Mouse (Mus musculus): ENCODE data around the gene Notum. TPM values are rescaled to one million over a fixed set of nuclear protein-coding genes. Genes with fewer than 3 reads are reported as not detected.

Notum gene
- polyA plus RNA-seq, 1 experiment from 2014 or later = 1.1 TPM

DNA sequence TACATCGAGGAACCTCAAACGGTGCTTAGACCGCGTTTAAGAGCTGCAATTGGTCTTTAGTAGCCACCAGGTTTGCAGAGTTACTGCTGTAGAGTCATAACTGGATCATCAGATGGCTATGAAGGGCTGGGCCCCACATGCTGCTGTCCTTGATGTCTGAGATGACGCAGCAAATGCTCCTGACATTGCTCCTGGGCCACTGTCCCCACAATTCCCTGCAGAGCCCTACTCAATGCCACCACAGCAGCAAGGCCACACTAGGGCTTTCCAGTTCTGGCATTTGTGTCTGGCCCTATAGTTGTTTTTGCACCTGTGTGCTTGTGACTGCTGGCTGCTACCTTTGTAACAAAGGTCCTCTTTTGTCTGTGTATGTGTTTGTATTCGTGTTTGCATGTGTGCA, 38.2 kb downstream of the Notum start:
- Histone ChIP-seq H3K4me2 (replicated peaks) (no peak overlapping the region), H3K36me3 (peaks cover 60% of the 10 kb centered on the region), H3K4me3 (no peak overlapping the region), H3K4me1 (peaks cover 25% of the 10 kb centered on the region), H3K27me3 (no peaks in the 10 kb centered on the region), H3K9ac (replicated peaks) (no peak overlapping the region), H3K9me3 (no peaks in the 10 kb centered on the region), H3K27ac (replicated peaks) (no peak overlapping the region)
- no peak for ATAC-seq (replicated peaks)
- 89% methylated on average over 6 of the region's 6 CpGs for WGBS

- Histone ChIP-seq H3K4me2 (replicated peaks) (no peak overlapping the region), H3K4me3 (no peak overlapping the region), H3K27me3 (no peaks in the 10 kb centered on the region), H3K4me1 (peaks cover 32% of the 10 kb centered on the region), H3K9ac (replicated peaks) (no peak overlapping the region), H3K9me3 (no peaks in the 10 kb centered on the region), H3K36me3 (peaks cover 48% of the 10 kb centered on the region), H3K27ac (replicated peaks) (no peak overlapping the region)
- WGBS = 97% methylated on average over 14 of the region's 14 CpGs
- ATAC-seq (replicated peaks) = no peak
Measured at GRCm38 (mm10) chr11:120620195-120620594, 40.8 kb downstream of the Notum start.

DNA sequence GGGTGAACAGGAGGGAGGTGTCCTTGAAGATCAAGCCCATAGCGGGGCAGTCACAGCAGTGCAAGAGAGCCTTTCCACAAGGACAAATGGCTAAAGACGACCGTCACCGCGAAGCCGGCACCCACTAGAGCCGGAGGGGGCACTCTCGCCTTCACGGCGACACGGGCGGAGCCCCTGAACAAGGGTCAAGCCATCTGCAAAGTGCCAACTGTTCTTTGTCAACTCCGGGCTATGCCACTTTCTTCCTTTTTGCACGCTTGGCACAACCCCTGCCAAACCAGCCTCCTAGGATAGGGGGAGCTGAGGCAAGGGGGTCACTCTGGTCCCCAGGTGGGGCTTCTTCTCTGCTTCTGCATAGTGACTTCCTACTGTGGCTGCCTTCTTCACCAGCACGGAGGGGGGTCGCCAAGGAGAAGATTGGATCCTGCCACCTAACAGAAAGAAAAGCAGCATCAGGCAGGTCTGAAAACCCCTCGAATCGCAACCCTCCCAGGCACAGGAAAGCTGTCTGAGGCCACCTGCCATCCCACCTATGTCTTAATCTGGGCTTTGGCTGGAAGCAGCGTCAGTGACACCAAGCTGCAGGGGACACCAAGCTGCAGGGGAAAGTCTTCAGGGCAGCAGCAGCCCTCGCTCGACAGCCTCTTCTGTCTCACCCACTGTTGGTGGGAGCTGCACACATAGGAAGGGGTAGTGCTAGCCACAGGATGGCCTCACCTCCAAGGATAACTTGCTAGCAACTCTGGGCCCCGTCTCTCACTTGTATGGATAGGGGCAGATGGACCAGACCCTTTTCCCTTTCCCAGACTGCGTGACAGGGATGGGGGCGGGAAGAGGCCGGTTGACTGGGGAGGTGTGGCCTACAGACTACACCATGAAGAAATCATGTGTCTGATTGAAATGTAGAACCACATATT, 42.1 kb downstream of the Notum start:
- H3K27me3 ChIP-seq = no peaks in the 10 kb centered on the region
- peaks cover 53% of the 10 kb centered on the region for H3K36me3 ChIP-seq
- H3K4me2 ChIP-seq (replicated peaks) = no peak overlapping the region
- no peak overlapping the region for H3K9ac ChIP-seq (replicated peaks)
- 95% methylated on average over 25 of the region's 25 CpGs for whole genome bisulfite sequencing
- no peaks in the 10 kb centered on the region for H3K9me3 ChIP-seq
- no peak overlapping the region for H3K27ac ChIP-seq (replicated peaks)
- no peak for ATAC-seq (replicated peaks)
- peaks cover 24% of the 10 kb centered on the region for H3K4me1 ChIP-seq
- H3K4me3 ChIP-seq = peak overlapping the region; percentile 85; the same call in 1 of the 2 replicates

GRCm38 (mm10) chr11:120617519-120618112, 43.4 kb downstream of the Notum start, which contains the start of gene Pcyt2:
Gene Pcyt2 (minus strand): TSS chr11:120617936.
- Histone ChIP-seq H3K4me3 (peak within 1 kb of the TSS; percentile 85), H3K4me1 (peaks cover 17% of the 10 kb centered on the region), H3K36me3 (peaks cover 46% of the 10 kb centered on the region), H3K4me2 (replicated peaks) (peak within 1 kb of the TSS; percentile 65), H3K9ac (replicated peaks) (peak within 1 kb of the TSS; percentile 86), H3K27ac (replicated peaks) (peak within 1 kb of the TSS; percentile 81), H3K9me3 (no peaks in the 10 kb centered on the region), H3K27me3 (no peaks in the 10 kb centered on the region)
- ATAC-seq (replicated peaks) = peak; percentile 93
- WGBS = under 1% methylated on average over 56 of the region's 56 CpGs

DNA sequence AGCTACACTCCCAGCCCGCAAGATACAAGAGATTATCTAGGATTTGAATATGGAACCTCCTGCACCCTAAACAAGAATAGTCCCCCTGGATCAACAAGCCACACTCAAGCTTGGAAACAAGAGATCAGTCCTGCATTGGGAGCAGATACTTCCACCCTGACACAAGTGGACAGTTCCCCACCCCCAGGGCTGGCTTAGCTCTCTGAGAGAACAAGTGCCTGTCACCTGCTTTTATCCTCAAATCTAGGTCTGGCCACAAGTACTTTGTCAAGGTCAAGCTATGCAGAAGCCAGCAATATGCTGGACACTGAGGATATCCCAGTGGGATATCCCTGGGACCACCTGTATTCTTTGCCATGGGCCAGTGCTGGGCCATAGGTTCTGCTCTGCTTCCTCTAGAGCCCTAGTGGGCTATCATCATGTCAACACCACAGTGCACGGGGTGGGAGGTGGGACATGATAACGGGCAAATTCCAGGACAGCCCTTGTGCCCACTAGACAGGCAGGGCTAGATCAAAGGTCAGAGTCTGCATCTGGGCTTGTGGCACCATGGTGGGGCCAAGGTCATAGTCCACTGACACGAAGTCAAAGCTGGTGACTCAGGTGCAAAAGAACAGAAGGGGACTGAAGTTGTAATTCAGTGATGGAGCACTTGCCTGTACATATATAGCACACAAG, 44.2 kb downstream of the Notum start:
- Histone ChIP-seq H3K4me1 (peaks cover 17% of the 10 kb centered on the region), H3K36me3 (peaks cover 46% of the 10 kb centered on the region), H3K4me2 (replicated peaks) (peak overlapping the region; percentile 65), H3K9me3 (no peaks in the 10 kb centered on the region), H3K9ac (replicated peaks) (peak overlapping the region; percentile 86), H3K27ac (replicated peaks) (peak overlapping the region; percentile 81), H3K27me3 (no peaks in the 10 kb centered on the region), H3K4me3 (peak overlapping the region; percentile 85)
- ATAC-seq (replicated peaks) = no peak
- WGBS = 54% methylated on average over 4 of the region's 4 CpGs

- H3K4me1 ChIP-seq = peaks cover 17% of the 10 kb centered on the region
- H3K9ac ChIP-seq (replicated peaks) = no peak overlapping the region
- no peak overlapping the region for H3K4me2 ChIP-seq (replicated peaks)
- H3K36me3 ChIP-seq = peaks cover 43% of the 10 kb centered on the region
- no peaks in the 10 kb centered on the region for H3K27me3 ChIP-seq
- no peaks in the 10 kb centered on the region for H3K9me3 ChIP-seq
- 0 out of 2 replicates have a peak overlapping the region, but pooled peaks have one; percentile 85 for H3K4me3 ChIP-seq
- no peak overlapping the region for H3K27ac ChIP-seq (replicated peaks)
- no peak for ATAC-seq (replicated peaks)
- 93% methylated on average over 11 of the region's 11 CpGs for WGBS
Measured at GRCm38 (mm10) chr11:120615606-120616203, 45.3 kb downstream of the Notum start.

DNA sequence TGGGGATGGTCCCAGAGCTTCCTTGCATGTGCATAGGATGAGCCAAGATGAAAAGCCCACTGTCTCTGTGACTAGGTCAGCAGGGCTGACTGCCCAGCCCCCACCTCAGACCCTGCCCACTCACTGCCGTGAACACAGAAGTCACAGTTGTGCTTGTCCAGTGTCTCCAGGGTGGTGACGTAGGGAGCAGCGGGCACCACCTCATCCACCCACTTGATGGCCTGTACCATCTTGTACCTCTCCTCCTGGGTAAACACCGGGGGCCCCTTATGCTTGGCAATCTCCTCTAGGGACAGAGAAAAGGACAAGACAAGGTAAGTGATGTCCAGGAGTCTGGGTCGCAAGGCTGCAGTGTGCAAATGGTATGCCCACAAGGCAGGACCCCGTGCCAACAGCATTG, 45.8 kb downstream of the Notum start:
- H3K4me3 ChIP-seq = no peak overlapping the region
- 93% methylated on average over 6 of the region's 6 CpGs for WGBS
- H3K36me3 ChIP-seq = peaks cover 43% of the 10 kb centered on the region
- no peak overlapping the region for H3K9ac ChIP-seq (replicated peaks)
- ATAC-seq (replicated peaks) = no peak
- no peak overlapping the region for H3K4me2 ChIP-seq (replicated peaks)
- H3K27me3 ChIP-seq = no peaks in the 10 kb centered on the region
- H3K4me1 ChIP-seq = peaks cover 17% of the 10 kb centered on the region
- no peak overlapping the region for H3K27ac ChIP-seq (replicated peaks)
- no peaks in the 10 kb centered on the region for H3K9me3 ChIP-seq

- no peak overlapping the region for H3K9ac ChIP-seq (replicated peaks)
Measured at GRCm38 (mm10) chr11:120613976-120614375, 47.0 kb downstream of the Notum start.

DNA sequence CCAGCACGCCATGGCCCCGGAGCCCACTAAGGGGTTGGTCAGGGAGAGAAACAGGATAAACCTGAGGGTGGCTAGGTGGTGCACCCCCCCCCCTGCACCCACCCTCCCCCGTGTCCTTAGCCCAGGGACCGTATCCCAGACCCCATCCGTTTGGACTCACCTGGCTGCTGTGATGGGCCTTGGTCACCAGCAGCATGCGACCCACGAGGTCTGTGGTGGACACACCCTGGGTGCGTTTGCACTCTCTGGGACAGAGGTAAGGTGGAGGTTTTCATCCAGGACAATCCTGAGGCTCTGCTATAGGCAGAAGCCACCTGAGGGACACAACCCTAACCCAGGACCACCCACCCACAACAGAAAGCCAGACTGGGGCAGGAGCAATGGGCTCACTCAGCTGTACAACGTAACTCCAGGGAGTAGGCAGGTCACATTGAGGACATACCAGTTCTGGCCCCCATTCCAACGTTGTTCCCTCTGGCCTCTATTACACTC, 47.4 kb downstream of the Notum start:
- Histone ChIP-seq H3K4me1 (peaks cover 19% of the 10 kb centered on the region), H3K4me3 (no peak overlapping the region), H3K27me3 (0 out of 2 replicates have a peak, but pooled peaks cover 2% of the 10 kb centered on the region), H3K4me2 (replicated peaks) (no peak overlapping the region), H3K9ac (replicated peaks) (no peak overlapping the region), H3K9me3 (no peaks in the 10 kb centered on the region), H3K27ac (replicated peaks) (no peak overlapping the region), H3K36me3 (peaks cover 34% of the 10 kb centered on the region)
- no peak for ATAC-seq (replicated peaks)
- 92% methylated on average over 10 of the region's 10 CpGs for WGBS

More at GRCm38 (mm10) chr11:120613976-120614375, 47.0 kb downstream of the Notum start:
- no peak overlapping the region for H3K27ac ChIP-seq (replicated peaks)
- no peak overlapping the region for H3K4me3 ChIP-seq
- ATAC-seq (replicated peaks) = no peak
- H3K36me3 ChIP-seq = peaks cover 38% of the 10 kb centered on the region
- 0 out of 2 replicates have a peak, but pooled peaks cover under 1% of the 10 kb centered on the region for H3K27me3 ChIP-seq
- 87% methylated on average over 8 of the region's 8 CpGs for WGBS
- peaks cover 17% of the 10 kb centered on the region for H3K4me1 ChIP-seq
- no peak overlapping the region for H3K4me2 ChIP-seq (replicated peaks)
- no peaks in the 10 kb centered on the region for H3K9me3 ChIP-seq

DNA sequence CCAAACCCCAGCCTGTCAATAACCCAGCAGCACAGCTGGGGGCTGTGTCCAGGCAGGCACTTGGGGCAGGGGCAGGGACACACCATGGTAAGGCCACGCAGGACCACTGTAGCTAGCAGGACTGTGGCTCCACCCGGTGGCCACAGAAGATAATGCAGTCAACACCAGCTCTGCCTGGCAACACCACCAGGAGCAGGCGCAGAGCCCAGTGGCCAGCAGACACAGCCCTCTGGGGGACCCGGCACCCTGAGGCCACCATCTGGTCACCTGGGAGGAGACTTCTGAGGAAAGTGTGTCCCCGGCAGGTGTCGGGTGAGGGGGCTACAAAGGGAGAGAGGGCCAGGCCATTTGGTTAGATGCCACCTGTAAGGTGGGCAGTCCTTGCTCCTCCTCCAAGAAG, 48.2 kb downstream of the Notum start:
- Histone ChIP-seq H3K4me1 (peaks cover 22% of the 10 kb centered on the region), H3K27me3 (0 out of 2 replicates have a peak, but pooled peaks cover 2% of the 10 kb centered on the region), H3K9ac (replicated peaks) (no peak overlapping the region), H3K4me2 (replicated peaks) (no peak overlapping the region), H3K9me3 (no peaks in the 10 kb centered on the region), H3K4me3 (no peak overlapping the region), H3K36me3 (peaks cover 30% of the 10 kb centered on the region), H3K27ac (replicated peaks) (no peak overlapping the region)
- WGBS = 51% methylated on average over 6 of the region's 6 CpGs
- no peak for ATAC-seq (replicated peaks)

DNA sequence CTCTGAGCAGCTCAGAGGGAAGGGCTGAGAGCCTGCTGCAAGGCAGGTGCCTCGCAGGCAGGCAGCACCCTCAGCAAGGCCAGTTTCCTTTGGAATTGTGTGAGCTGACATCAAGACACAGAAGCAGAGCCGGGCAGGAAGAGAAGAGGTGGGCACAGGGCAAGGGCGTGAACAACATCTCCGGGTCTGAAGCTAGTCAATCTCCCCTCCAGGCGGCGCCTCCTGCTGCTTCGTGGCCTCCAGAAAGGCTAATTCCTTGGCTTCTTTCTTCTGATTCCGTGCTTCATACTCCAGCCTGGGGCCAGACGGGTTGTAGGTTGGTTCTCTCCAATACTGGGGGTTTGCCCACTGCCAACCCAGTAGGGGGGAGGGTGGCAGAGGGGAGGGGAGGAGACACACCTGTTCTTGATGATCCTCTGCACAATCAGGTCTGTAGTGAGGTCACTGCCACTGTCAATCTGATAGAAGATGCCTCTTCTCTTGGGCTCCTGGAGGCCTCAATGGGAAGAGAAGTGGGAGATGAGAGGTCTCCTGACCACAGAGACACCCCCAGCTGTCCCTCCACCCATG, 50.4 kb downstream of the Notum start:
- Histone ChIP-seq H3K36me3 (peaks cover 45% of the 10 kb centered on the region), H3K4me3 (no peak overlapping the region), H3K4me2 (replicated peaks) (no peak overlapping the region), H3K27ac (replicated peaks) (no peak overlapping the region), H3K27me3 (peaks cover 5% of the 10 kb centered on the region; the same call in 1 of the 2 replicates), H3K9ac (replicated peaks) (no peak overlapping the region), H3K4me1 (peaks cover 8% of the 10 kb centered on the region), H3K9me3 (no peaks in the 10 kb centered on the region)
- WGBS = 72% methylated on average over 9 of the region's 9 CpGs
- ATAC-seq (replicated peaks) = no peak

Measured in forebrain, embryonic 15.5 days (tissue).